Mouse (Mus musculus): ENCODE measurements around the gene Trim62.
A peak's percentile ranks its signal among the peaks of the same experiment; 100 is the strongest.

Gene Trim62

DNA sequence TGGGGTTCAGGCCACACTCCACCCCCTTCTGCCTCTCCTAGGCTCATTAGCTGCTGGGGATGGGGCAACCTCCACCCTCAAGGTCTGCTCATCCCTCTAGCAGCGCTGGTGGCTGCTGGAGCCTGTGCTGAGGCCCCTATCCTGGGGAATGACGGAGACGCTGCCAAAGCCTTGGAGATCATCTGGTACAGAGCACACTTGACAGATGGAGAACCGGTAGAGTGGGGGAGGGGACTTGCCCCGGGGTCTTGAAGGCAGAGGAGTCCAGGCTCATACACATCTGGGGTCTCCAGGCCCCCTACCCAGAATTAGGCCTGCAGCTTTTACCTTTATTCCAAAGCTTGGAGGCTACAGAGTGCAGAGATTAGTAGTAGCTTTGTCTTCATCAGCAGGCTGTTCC lies 3.2 kb downstream of the Trim62 start:
- DNase-seq, result peak; percentile 55

DNA sequence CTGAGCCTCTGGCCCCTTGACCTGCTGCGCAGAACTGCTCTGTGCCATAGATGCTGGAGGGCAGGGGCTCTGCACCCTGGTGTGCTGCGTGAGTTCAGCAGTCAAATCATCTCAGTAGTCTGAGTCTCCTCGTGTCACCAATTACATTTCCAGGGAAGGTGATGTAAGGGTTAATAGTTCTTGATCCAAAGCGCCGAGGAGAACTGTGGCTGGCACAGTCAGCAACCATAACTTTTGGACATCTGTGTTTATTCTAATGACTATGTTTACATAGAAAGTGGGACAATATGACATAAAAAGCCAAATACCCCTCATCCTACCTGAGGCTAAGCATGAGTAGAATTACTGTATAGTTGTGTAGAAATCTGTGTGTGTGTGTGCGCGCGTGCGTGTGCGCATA lies 3.6 kb downstream of the Trim62 start:
- no peak for DNase-seq

DNA sequence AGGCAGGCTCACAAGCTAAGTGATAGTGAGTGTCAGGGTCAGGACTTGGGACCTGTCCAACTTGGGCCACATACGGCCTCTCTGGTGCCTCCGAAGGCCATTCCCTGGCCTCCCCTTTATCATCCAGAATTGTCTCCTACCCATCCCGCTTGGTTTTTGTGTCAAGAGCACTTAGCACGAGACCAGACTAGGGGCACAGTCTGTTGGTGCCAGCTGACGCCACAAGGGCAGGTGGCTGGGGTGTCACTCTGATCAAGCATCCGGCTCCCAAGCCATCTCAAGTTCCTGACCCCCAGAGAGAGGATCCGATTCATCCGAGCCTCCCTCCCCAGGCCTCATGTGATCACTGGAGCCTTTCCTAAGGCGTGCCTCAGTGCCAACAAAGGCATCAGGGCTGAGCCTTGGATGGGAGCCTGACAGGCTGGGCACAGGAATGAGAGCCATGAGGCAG lies 4.3 kb downstream of the Trim62 start:
- peak; percentile 34 for DNase-seq

DNA sequence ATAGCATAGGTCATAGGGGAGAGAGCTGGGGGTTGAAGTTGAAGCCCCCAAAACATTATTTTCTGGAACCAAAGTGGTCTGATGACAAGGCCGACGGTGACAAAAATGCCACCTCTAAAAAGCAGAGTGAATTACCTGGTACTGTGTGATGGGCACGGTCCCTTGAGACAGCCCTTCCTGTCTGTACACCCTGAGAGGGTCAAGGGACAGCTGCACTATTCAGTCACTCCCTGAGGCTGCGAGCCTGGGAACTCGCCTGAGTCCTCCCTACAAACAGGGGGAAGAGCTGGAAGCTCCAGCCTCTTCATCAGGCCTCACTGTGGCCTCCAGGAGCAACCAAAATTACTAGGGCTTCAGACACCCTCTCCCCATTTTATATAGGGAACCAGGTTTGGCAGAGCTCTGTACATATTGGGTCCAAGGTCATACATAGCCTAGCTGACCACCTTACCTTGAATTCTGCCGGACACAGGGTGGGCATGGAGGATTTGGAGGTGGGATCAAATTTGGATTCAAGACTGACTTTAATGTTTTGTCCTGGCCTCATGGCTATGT lies 5.1 kb downstream of the Trim62 start:
- no peak for DNase-seq

GRCm38 (mm10) chr4:128889752-128890630 lies 6.6 kb downstream of the Trim62 start:
- DNase-seq, result no peak

- no peak for DNase-seq
Measured at GRCm38 (mm10) chr4:128891157-128891556, 7.8 kb downstream of the Trim62 start.

GRCm38 (mm10) chr4:128891746-128892145 lies 8.4 kb downstream of the Trim62 start:
- no peak for DNase-seq

DNA sequence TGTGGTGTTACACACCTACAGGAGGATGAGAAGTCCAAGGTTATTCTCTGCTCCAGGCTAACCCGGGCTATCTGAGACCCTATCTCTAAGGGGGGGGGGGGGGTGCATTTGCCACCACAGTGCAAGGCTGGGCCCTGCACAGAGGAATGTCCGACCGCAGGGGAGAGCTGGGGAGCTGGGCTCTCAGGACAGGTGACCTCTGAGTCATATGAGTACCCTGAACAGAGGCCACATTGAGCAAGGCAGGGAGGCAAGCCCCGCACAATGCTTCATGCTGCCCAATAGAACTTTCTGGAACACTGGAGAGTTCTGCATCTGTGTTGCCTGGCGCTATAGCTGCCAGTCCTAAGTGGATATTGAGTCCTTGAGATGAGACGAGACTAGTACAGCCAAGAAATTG lies 8.8 kb downstream of the Trim62 start:
- no peak for DNase-seq

DNA sequence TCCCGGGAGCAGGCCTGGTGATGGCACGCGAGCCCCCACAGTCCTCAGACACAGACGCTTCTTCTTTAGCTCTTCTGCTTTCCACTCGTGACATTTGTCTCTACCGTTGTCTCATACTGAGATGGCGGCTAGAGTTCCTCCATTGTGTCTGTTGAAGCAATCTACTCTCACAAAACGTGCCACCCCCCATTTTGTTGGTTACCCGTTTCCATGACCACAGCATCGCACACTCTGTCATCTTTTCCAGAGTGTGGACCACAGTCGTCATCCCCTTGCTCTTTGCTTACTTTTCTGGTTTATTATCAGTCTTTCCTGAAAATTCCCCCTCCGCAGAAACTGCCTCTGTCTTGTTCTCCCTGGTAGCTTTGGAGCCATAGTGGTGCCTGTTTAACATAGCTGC lies 10.7 kb downstream of the Trim62 start:
- no peak for DNase-seq

- DNase-seq, result no peak
Measured at GRCm38 (mm10) chr4:128895841-128896240, 12.5 kb downstream of the Trim62 start.

DNA sequence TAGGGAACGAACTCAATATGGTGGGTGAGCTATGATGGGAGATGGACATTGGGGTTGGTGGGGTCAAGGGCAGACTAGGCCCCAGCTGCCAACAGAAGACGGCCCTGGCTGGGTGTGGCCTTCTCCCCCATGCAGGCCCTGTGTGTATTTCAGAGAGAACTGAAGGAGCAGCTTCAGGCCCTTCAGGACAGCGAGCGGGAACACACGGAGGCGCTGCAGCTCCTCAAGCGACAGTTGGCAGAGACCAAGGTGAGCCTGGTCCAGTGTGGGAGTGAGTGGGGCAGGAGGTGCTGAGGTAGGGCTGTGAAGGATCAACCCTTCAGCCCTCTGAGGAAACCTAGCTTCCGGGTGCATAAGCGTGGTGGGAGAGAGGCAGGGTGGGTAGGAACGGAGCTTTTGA lies 13.3 kb downstream of the Trim62 start:
- DNase-seq, result no peak

- DNase-seq, result peak; percentile 55
Measured at GRCm38 (mm10) chr4:128897911-128898421, 14.6 kb downstream of the Trim62 start.

- peak; percentile 96 for DNase-seq
Measured at GRCm38 (mm10) chr4:128899332-128899731, 16.0 kb downstream of the Trim62 start.

DNA sequence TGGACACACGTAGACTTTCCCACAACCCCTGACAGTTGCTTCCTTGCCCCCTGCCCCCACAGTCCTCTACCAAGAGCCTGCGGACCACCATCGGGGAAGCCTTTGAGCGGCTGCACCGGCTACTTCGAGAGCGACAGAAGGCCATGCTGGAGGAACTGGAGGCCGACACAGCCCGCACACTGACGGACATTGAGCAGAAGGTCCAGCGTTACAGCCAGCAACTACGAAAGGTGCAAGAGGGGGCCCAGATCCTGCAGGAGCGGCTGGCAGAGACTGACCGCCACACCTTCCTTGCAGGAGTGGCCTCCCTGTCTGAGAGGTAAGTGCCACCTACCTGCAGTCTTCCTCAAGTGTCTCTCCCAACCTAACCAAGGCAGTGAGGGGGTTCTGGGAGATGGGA lies 17.1 kb downstream of the Trim62 start:
- DNase-seq, result no peak

- no peak for DNase-seq
Measured at GRCm38 (mm10) chr4:128902390-128902789, 19.0 kb downstream of the Trim62 start.

- no peak for DNase-seq
Measured at GRCm38 (mm10) chr4:128904035-128904800, 20.8 kb downstream of the Trim62 start.

GRCm38 (mm10) chr4:128905251-128905650 lies 21.9 kb downstream of the Trim62 start:
- no peak for DNase-seq

DNA sequence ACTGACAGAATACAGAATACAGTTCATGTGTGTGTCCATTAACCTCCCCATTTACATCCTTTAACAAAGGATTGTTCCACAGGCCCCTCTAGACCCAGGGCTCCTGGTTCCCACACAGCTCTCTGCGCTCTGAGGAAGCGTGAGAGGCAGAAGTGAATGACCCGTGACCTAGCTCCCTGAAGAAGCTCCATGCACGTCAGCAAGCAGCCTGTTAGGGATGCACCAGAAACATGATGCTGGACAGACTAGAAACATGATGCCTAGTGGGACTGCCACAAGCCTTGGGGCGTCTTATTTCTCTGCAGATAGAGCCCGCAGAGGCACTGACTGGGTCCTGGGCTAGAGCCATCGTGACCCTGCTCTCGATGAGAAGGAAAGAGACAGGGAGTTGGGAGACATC lies 23.4 kb downstream of the Trim62 start:
- no peak for DNase-seq

DNA sequence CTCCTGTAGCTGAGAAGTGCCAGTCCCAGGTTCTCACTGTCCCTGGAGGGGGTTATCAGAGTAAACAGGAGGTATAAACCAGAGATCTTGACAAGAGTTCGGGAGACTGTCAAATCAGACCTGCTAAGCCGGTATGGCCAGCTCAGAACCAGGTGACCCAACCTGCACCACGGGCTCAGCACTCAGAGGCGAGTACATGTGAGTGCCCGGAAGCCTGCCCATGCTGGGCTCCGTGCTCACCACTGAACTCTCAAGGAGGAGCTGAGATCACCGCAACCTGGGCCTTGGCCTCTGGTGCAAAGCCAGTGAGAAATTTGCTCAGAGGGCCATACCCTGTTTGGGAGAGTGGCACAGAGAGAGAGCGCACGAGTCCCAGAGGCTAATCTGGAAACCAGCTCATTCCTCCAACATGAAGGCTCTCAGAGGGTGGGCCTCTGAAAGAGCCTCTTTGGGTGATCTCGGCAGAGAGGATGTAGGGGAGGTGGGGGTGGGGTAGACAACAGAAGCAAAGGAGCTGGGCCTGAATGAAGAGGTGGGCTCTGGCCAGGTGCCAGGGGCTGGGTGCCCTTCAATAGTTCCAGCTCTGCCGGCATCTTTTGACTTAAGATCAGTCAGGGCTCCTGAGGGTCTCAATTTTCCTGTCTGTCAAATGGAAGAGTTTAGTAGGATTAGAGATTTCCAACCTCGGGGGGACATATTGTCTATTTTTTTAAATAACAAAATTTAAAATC lies 24.0 kb downstream of the Trim62 start:
- no peak for DNase-seq

DNA sequence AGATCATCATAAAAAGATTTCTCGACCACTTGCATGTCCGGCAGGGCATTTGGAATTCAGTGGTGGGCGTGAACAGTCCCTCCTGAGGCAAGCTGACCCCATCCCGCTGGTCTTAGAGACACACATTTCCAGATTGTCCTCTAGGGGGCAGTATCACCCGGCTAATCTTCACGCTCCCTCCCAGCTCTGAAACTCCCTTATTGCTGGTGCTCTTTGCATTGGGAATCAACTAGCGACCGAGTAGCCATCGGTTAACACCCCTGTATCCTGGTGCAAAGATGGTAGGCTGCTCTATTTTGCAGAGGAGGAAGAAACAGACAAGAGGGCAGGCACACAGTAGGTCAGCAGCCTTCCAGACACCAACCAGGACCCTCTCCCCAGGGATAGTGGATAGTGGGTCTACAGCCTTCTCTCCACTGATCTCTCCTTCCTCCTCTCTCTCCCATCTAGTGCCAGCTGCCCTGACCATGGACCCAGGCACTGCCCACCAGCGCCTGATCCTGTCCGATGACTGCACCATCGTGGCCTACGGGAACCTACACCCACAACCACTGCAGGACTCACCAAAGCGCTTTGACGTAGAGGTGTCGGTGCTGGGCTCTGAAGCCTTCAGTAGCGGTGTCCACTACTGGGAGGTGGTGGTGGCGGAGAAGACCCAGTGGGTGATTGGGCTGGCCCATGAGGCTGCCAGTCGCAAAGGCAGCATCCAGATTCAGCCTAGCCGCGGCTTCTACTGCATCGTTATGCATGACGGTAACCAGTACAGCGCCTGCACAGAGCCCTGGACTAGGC lies 25.4 kb downstream of the Trim62 start:
- DNase-seq, result peak; percentile 83

GRCm38 (mm10) chr4:128909378-128909831 lies 26.0 kb downstream of the Trim62 start:
- DNase-seq, result peak; percentile 71

All from retina, postnatal 1 day (tissue).